Mouse (Mus musculus) CH12F3 (cell line): ENCODE data around the gene Htr5b.

ENCODE experiments used
- in situ Hi-C: fragments of 300-500 bp; cut with MboI; formaldehyde crosslinking; loops from 2 replicates; pipeline ENCODE4 v1.14.3; 2020; ENCODE audit warnings: low sequenced_read_pairs

The Htr5b gene

GRCm38 (mm10) chr1:121528399-121528720 is at the start of gene Htr5b:
Htr5b (minus strand) TSS chr1:121528465.
- in situ Hi-C loops: no loop called here

DNA sequence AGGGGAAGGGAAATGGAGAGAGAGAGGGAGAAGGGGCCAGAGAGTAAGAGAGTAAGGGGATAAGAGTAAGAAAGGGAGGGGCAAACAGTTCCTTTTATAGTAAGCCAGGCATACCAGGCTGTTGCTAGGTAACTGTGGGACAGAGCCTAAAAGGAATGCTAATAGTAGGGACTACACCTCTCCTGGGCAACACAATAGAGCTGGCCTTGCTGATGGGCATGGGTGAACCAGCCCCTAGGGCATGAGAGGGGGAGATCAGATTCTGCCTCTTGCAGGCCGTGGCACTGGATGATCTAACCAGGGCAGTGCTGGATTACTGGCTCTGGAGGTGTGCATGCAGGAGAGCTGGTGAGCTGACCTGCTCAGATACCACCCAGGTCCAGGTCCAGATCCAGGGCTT is 49.2 kb upstream of the Htr5b start:
- in situ Hi-C loops: no loop called here

DNA sequence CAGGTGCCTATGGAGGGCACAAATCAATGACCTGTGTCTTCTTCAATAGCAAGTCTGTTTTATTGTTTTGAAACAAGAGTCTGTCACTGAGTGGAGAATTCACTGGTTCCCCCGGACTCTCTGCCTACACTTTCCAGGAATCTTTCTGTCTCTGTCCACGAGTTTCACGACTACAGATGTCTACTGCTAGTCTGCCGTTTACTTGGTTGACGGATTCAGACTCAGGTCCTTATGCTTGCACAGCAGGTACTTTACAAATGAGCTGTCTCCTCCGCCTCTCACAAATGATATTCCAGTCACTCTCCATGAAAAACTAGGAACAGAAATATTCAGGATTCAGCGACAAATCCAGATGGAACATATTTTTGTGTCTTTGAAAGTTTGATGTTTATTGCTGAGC is 42.3 kb upstream of the Htr5b start:
- in situ Hi-C loops: no loop called here

DNA sequence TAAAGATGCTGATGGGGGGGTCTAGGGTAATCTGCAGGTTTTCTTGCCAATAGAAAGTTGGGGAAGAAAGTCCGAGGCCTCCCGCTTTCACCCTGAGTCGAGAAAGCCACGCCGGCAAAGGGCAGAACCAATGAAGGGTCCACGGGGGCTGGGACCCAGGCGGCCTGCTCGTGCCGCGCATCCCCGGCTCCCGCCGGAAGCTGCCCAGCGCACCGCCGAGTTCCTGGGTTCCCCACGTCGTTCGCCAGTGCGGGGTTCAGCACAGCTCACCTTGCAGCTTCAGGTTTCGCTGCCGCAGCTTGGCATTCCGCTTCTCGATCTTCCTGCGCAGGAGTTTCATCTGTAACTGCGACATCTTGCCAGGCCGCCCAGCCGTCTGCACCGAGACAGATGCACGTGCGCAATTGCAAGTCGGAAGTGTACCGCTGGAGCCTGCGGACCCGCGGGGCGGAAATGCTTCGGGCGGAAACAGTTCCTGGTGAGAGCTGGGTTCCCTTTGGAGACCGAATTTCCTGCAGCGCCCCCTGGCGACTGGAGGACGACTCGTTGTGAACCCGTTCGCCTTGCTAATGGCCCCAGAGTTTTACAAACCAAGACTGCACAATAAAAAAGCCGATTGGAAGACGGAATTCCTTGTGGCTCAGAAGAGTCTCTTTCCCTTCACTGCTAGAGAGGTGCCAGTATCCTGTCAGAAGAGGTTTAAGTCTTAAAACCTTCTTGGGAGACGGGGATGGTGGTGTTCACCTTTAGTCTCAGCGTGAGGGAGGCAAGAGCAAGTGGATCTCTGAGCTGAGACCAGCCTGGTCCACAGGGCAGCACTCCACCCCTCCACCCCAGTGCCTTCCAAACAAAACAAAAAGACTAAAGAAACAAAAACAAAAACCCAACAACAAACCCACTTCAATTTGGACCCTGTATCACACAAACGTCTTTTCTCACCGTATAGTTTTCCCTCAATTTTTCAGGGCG is 39.5 kb upstream of the Htr5b start, which contains the start of gene Ddx18:
Ddx18 (minus strand) TSS at position 469 of the 969 bp plus-strand sequence.
- in situ Hi-C loops: no loop called here

DNA sequence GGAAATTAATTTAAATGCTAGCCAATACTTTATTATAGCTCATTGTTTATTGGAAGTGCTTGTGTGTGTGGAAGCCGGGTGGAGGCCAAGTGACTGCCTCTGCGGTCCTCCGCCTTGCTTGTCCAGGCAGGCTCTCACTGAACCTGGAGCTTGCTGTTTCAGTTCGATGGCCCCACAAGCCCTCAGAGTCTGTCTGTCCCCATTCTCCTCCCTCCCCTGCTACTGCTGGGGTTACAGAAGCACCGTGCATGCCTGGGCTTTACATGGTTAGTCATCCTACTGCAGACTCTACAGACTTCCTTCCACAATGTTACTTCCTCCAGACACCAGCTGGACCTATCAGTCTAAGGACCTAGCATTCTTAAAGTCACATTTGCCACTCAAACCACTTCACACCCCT is 29.6 kb upstream of the Htr5b start:
- in situ Hi-C loops: loop anchor here (10.0 kb wide), 1 partner anchor 123 kb away; the partner anchor contains the start of gene Ccdc93

DNA sequence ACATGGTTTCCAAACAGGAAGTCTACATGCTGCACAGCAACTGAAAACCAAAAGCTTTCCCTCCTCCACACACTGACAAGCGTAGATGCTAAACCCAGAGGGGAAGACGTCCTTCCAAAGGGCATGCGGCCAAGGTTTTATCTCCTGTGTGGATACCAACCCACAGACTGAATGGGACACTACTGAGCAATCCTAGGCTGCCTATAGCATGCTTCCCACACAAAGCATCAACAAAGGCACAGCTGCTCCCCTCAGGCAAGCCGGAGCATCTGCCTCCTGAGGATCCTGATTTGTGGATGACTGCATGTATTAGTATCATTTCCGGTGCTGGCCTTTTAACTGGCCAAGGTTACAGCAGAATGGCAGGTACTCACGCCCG is 23.2 kb upstream of the Htr5b start:
- in situ Hi-C loops: loop anchor here (10.0 kb wide), 1 partner anchor 117 kb away; the partner anchor contains the start of gene Ccdc93

- in situ Hi-C loops: loop anchor here (10.0 kb wide), 1 partner anchor 116 kb away; the partner anchor contains the start of gene Ccdc93
Measured at GRCm38 (mm10) chr1:121550801-121551456, 22.7 kb upstream of the Htr5b start.

GRCm38 (mm10) chr1:121549456-121549855 is 21.2 kb upstream of the Htr5b start:
- in situ Hi-C loops: no loop called here

GRCm38 (mm10) chr1:121548667-121549066 is 20.4 kb upstream of the Htr5b start:
- in situ Hi-C loops: no loop called here

GRCm38 (mm10) chr1:121546844-121547243 is 18.6 kb upstream of the Htr5b start:
- in situ Hi-C loops: no loop called here

- in situ Hi-C loops: no loop called here
Measured at GRCm38 (mm10) chr1:121540361-121540760, 12.1 kb upstream of the Htr5b start.

- in situ Hi-C loops: no loop called here
Measured at GRCm38 (mm10) chr1:121531439-121531838, 3.2 kb upstream of the Htr5b start.

GRCm38 (mm10) chr1:121529286-121529685 is 1.0 kb upstream of the Htr5b start:
- in situ Hi-C loops: no loop called here

GRCm38 (mm10) chr1:121527600-121528398 is 466 bp downstream of the Htr5b start:
- in situ Hi-C loops: no loop called here

DNA sequence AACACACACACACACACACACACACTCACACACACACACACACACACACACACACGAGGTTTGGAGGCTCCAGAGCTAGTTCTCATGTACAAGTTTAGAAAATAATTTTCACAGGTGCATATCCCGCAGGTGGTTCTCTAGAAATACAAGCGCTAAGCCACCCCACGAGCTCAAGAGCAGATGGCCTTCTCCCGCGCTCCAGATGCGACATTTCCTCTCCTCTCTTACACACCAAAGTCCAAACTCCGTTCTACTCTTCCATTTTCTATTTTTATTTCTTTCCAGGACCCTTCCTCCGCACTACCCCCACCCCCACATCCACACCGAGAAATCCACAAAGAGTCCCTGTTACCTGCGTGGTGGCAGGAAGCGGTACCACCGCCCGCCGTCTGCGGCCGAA is 1.2 kb downstream of the Htr5b start:
- in situ Hi-C loops: no loop called here

DNA sequence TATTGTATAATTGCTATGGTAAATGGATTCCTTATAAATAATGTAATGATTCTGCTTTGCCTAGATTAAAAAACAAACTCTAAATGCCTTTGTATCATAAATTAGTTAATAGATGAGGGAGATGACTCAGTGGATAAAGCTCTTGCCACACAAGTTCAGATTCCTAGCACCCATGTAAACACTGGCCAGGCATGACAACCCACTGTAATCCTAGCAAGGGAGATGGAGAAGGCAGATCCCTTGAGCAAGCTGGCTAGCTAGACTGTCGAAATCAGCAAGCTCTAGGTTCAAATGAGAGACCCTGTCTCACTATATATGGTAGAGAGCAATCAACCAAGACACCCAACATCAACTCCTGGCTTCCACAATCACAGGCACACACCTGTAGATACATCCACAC is 9.7 kb downstream of the Htr5b start:
- in situ Hi-C loops: no loop called here

DNA sequence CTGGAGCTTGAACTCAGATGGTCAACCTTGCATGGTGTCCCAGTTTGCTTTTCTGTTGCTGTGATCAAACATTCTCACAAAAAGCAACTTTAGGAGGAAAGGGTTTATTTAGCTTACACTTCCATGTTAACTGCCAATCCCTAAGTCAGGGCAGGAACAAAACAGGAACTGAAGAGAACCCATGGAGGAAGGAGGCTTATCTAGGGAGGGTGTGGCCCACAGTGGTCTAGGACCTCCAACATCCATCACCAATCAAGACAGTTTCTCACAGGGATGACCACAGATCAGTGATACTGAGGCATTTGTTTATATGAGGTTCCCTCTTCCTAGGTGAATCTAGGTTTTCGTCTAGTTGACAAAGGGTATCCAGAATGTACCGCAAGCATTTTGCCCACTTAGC is 16.3 kb downstream of the Htr5b start:
- in situ Hi-C loops: no loop called here

GRCm38 (mm10) chr1:121511186-121511585 is 17.1 kb downstream of the Htr5b start:
- in situ Hi-C loops: no loop called here

- in situ Hi-C loops: no loop called here
Measured at GRCm38 (mm10) chr1:121510420-121511140, 17.7 kb downstream of the Htr5b start.

GRCm38 (mm10) chr1:121508729-121509128 is 19.5 kb downstream of the Htr5b start:
- in situ Hi-C loops: no loop called here
